Mouse (Mus musculus) midbrain, embryonic 15.5 days (tissue): ENCODE results near the gene Arhgap10. TPM values are rescaled to one million over a fixed set of nuclear protein-coding genes. Genes with fewer than 3 reads are reported as not detected.

Source experiments
- ATAC-seq: fragments of 200-750 bp; cut with Nextera tagmentation; replicated peaks from 2 replicates; pipeline ENCODE4 v1.8.0; 2017; ENCODE audit warnings: moderate TSS enrichment
- H3K27ac ChIP-seq: fragments of 300-500 bp; sonication (generic); 2 replicates; pipeline ENCODE4 v1.5.1; 2015; ENCODE audit warnings: mild to moderate bottlenecking, inconsistent platforms
- H3K27me3 ChIP-seq: fragments of 300-500 bp; sonication (generic); replicated peaks from 2 replicates; pipeline ENCODE4 v1.6.1; 2015; ENCODE audit warnings: inconsistent platforms
- H3K36me3 ChIP-seq: fragments of 300-500 bp; sonication (generic); replicated peaks from 2 replicates; pipeline ENCODE4 v1.6.1; 2015; ENCODE audit warnings: inconsistent platforms
- H3K4me1 ChIP-seq: fragments of 300-500 bp; sonication (generic); 2 replicates; pipeline ENCODE4 v1.6.1; 2015; ENCODE audit warnings: inconsistent platforms
- H3K4me2 ChIP-seq: fragments of 300-500 bp; sonication (generic); 2 replicates; pipeline ENCODE4 v1.6.1; 2015; ENCODE audit warnings: inconsistent platforms, mild to moderate bottlenecking, moderate library complexity
- H3K4me3 ChIP-seq: fragments of 300-500 bp; sonication (generic); 2 replicates; pipeline ENCODE4 v1.5.1; 2015; ENCODE audit warnings: mild to moderate bottlenecking, inconsistent platforms
- H3K9ac ChIP-seq: fragments of 300-500 bp; sonication (generic); 2 replicates; pipeline ENCODE4 v1.6.1; 2015; ENCODE audit warnings: mild to moderate bottlenecking, inconsistent platforms
- H3K9me3 ChIP-seq: fragments of 300-500 bp; sonication (generic); 2 replicates; pipeline ENCODE4 v1.6.1; 2016; ENCODE audit warnings: inconsistent platforms
- WGBS: fragments of 180-500 bp; shearing (Covaris S2); methylation state at CpG from one replicate; pipeline ENCODE4 v1.1.7; 2015; ENCODE audit warnings: mixed read lengths; 5-methylcytosine and 5-hydroxymethylcytosine counted together
- polyA plus RNA-seq: library from polyadenylated mRNA; unstranded; fragments of >200 nt; fragmentation: Nextera tagmentation; extraction: Ambion mirVana; gene quantifications from 2 replicates; pipeline ENCODE4 v1.2.1, GENCODE M21; 2015

Gene Arhgap10
- polyA plus RNA-seq, 1 experiment from 2014 or later: 3.3 TPM

DNA sequence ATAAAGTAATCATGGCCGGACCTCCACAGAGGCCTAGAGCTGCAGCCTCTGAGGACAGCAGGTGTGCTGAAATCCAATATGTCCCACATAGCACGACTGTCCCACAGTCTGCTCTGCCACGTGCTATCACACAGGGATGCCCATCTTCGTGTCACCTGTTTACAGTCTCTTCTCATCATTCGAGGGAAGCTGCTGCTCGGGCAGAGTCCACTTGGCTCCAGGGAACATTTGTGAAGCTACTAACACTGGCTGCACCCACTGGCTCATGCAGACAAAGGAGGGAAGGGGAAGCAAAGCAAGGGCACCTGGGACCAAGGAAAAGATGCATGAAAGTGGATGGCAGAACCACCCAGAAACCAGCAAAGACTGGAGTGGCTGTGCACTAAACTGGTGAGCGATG, 148.1 kb downstream of the Arhgap10 start:
- H3K36me3 ChIP-seq: no peaks in the 10 kb centered on the region
- H3K4me2 ChIP-seq: no peak overlapping the region
- no peaks in the 10 kb centered on the region for H3K4me1 ChIP-seq
- no peaks in the 10 kb centered on the region for H3K9me3 ChIP-seq
- no peak overlapping the region for H3K27ac ChIP-seq
- no peak overlapping the region for H3K9ac ChIP-seq
- ATAC-seq: no peak
- H3K4me3 ChIP-seq: no peak overlapping the region
- no peaks in the 10 kb centered on the region for H3K27me3 ChIP-seq
- 78% methylated on average over 7 of the region's 7 CpGs for WGBS

DNA sequence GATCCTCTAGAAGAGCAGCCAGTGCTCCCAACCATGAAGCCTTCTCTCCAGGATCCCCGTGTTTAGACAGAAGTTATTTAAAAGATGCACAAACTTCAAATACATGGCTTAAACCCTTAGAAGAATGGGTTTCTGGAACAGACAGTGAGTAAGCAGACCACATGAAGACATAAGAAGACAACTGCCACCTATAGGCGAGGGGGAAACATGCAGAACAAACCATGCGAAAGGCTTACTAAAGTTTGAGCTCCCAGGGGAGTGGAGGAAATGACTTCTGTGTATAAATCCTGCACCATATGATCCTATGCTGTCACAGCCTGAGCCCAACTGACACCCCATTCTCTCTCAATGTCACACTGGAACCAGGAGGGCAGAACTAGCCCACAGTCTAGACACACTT, 150.7 kb downstream of the Arhgap10 start:
- Histone ChIP-seq H3K4me3 (no peak overlapping the region), H3K9ac (no peak overlapping the region), H3K36me3 (no peaks in the 10 kb centered on the region), H3K27ac (no peak overlapping the region), H3K27me3 (no peaks in the 10 kb centered on the region), H3K9me3 (no peaks in the 10 kb centered on the region), H3K4me2 (no peak overlapping the region), H3K4me1 (no peaks in the 10 kb centered on the region)
- ATAC-seq: no peak
- 63% methylated on average over 3 of the region's 3 CpGs for WGBS

DNA sequence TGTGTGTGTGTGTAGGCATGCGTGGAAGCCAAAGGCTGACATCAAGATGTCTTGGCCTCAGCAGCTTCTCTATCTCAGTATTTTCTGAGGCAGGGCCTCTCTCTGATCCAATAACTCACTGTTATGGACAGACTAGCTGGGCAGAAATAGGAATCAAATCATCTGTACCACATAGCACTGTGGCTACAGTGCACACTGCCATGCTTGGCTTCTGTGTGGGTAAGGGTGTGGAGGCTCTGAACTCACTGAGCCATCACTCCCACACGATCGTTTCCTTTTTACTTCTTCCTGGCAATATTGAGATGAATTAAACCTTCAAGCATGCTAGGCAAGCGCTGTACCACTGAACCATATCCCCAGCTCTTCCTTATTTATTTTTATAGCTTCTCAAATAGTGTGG, 151.3 kb downstream of the Arhgap10 start:
- Histone ChIP-seq H3K27me3 (no peaks in the 10 kb centered on the region), H3K4me3 (no peak overlapping the region), H3K4me2 (no peak overlapping the region), H3K9ac (no peak overlapping the region), H3K27ac (no peak overlapping the region), H3K4me1 (no peaks in the 10 kb centered on the region), H3K36me3 (no peaks in the 10 kb centered on the region), H3K9me3 (no peaks in the 10 kb centered on the region)
- ATAC-seq: no peak
- 89% methylated on average over 4 of the region's 4 CpGs for WGBS

DNA sequence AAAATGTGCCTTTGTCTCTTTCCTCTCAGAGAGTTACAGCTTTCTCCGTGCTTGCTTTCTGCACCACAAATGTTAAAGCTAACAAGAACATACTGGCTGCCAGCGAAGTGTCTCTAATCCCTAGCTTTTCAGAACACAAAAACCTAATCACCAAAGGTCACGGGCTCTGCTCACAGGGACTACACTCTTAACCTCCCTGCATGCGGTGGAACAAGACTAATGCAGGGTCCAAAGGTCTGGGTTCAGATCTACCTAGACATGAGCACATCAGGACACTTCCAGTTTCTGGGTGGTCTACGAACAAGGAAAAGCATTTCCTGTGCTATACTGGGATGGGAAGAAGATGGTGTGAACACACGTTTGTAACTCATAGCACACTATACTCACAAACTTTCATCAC, 151.8 kb downstream of the Arhgap10 start:
- H3K36me3 ChIP-seq: no peaks in the 10 kb centered on the region
- WGBS: 34% methylated on average over 6 of the region's 6 CpGs
- no peak overlapping the region for H3K27ac ChIP-seq
- H3K9me3 ChIP-seq: no peaks in the 10 kb centered on the region
- no peak for ATAC-seq
- H3K4me3 ChIP-seq: no peak overlapping the region
- H3K4me2 ChIP-seq: no peak overlapping the region
- no peaks in the 10 kb centered on the region for H3K4me1 ChIP-seq
- no peak overlapping the region for H3K9ac ChIP-seq
- H3K27me3 ChIP-seq: no peaks in the 10 kb centered on the region

DNA sequence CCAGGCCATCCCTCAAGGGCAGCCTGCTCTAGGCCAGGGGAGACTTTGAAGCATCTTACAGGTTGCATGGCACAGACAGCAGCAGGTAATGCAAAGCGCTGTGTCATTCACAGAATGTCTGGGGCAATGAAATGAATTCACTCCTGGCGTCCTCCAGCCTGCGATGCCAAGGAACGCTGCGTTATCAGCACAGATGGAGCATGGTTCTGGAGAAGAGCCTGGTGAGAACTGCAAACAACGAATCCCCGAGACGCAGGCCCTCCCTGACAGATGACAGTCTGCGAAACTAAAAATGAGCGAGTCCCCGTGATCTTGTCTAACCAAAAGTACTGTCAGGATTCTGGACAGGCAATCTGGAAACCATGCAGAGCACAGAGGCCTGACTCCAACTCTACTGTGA, 153.3 kb downstream of the Arhgap10 start:
- ATAC-seq: no peak
- no peak overlapping the region for H3K9ac ChIP-seq
- H3K4me3 ChIP-seq: no peak overlapping the region
- WGBS: 93% methylated on average over 11 of the region's 11 CpGs
- no peaks in the 10 kb centered on the region for H3K27me3 ChIP-seq
- H3K4me2 ChIP-seq: no peak overlapping the region
- no peak overlapping the region for H3K27ac ChIP-seq
- H3K36me3 ChIP-seq: no peaks in the 10 kb centered on the region
- H3K9me3 ChIP-seq: no peaks in the 10 kb centered on the region
- no peaks in the 10 kb centered on the region for H3K4me1 ChIP-seq

- no peak for ATAC-seq
Measured at GRCm38 (mm10) chr8:77360853-77361252, 156.9 kb downstream of the Arhgap10 start.

DNA sequence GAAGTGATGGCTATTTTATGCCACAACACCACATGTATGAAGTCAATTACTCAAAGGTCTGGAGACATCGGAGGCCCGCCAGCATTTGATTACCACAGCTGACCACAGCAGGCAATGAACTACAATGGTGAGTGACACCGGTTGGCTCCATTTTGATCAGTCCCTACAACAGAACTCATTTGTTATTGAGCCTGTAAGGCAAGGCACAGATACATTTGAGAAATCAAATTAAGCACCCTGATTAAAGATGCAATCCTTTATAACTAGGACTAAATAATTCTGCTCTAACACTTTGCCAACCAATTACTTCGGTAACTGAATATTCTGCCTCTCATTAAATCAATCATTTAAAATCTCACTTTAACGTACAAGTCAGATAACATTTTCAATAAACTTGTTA, 157.3 kb downstream of the Arhgap10 start:
- Histone ChIP-seq H3K4me2 (no peak overlapping the region), H3K4me3 (no peak overlapping the region), H3K27me3 (no peaks in the 10 kb centered on the region), H3K9ac (no peak overlapping the region), H3K36me3 (no peaks in the 10 kb centered on the region), H3K9me3 (no peaks in the 10 kb centered on the region), H3K27ac (no peak overlapping the region), H3K4me1 (no peaks in the 10 kb centered on the region)
- ATAC-seq: no peak
- 75% methylated on average over 5 of the region's 5 CpGs for WGBS

More at GRCm38 (mm10) chr8:77360853-77361252, 156.9 kb downstream of the Arhgap10 start:
- H3K27ac ChIP-seq: no peak overlapping the region
- H3K36me3 ChIP-seq: no peaks in the 10 kb centered on the region
- H3K4me3 ChIP-seq: no peak overlapping the region
- no peaks in the 10 kb centered on the region for H3K27me3 ChIP-seq
- H3K4me2 ChIP-seq: no peak overlapping the region
- H3K4me1 ChIP-seq: no peaks in the 10 kb centered on the region
- no peaks in the 10 kb centered on the region for H3K9me3 ChIP-seq
- no peak overlapping the region for H3K9ac ChIP-seq
- WGBS: 71% methylated on average over 5 of the region's 5 CpGs

- no peak overlapping the region for H3K4me3 ChIP-seq
- WGBS: 72% methylated on average over 8 of the region's 8 CpGs
- no peaks in the 10 kb centered on the region for H3K9me3 ChIP-seq
Measured at GRCm38 (mm10) chr8:77357126-77357525, 160.6 kb downstream of the Arhgap10 start.

DNA sequence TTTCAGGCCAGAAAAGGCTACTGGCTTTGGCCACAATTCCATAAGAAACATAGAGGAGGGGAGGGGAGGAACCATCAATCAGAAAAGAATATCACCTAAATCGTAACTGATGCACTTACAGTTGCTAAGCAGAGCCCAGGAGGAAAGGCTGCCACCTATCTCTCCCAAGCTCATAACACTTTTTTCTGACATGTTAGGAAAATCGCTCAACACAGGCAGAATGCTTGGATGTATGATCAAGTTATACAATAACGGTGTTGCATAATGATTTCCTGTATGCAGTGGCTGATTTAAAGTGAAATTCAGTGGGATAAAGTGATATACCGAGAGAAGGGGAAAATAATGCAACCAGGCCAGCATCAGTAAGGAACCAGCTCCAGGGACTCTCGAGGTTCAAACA, 162.4 kb downstream of the Arhgap10 start:
- Histone ChIP-seq H3K4me3 (no peak overlapping the region), H3K36me3 (no peaks in the 10 kb centered on the region), H3K27me3 (no peaks in the 10 kb centered on the region), H3K4me2 (no peak overlapping the region), H3K27ac (no peak overlapping the region), H3K9me3 (no peaks in the 10 kb centered on the region), H3K9ac (no peak overlapping the region), H3K4me1 (no peaks in the 10 kb centered on the region)
- ATAC-seq: no peak
- WGBS: 90% methylated on average over 5 of the region's 5 CpGs

More at GRCm38 (mm10) chr8:77357126-77357525, 160.6 kb downstream of the Arhgap10 start:
- no peak for ATAC-seq
- no peak overlapping the region for H3K9ac ChIP-seq
- no peaks in the 10 kb centered on the region for H3K4me1 ChIP-seq
- no peak overlapping the region for H3K4me2 ChIP-seq
- no peak overlapping the region for H3K27ac ChIP-seq
- H3K27me3 ChIP-seq: no peaks in the 10 kb centered on the region
- H3K36me3 ChIP-seq: no peaks in the 10 kb centered on the region

GRCm38 (mm10) chr8:77354189-77354588, 163.6 kb downstream of the Arhgap10 start:
- no peak overlapping the region for H3K4me3 ChIP-seq
- ATAC-seq: no peak
- 83% methylated on average over 1 of the region's 1 CpGs for WGBS

GRCm38 (mm10) chr8:77351177-77351860, 166.4 kb downstream of the Arhgap10 start:
- no peaks in the 10 kb centered on the region for H3K27me3 ChIP-seq
- H3K4me3 ChIP-seq: no peak overlapping the region
- H3K27ac ChIP-seq: no peak overlapping the region
- no peaks in the 10 kb centered on the region for H3K9me3 ChIP-seq
- WGBS: 83% methylated on average over 9 of the region's 9 CpGs
- H3K9ac ChIP-seq: no peak overlapping the region
- ATAC-seq: no peak
- H3K36me3 ChIP-seq: no peaks in the 10 kb centered on the region
- no peaks in the 10 kb centered on the region for H3K4me1 ChIP-seq
- H3K4me2 ChIP-seq: no peak overlapping the region

More at GRCm38 (mm10) chr8:77354189-77354588, 163.6 kb downstream of the Arhgap10 start:
- Histone ChIP-seq H3K4me1 (no peaks in the 10 kb centered on the region), H3K27ac (no peak overlapping the region), H3K4me2 (no peak overlapping the region), H3K9ac (no peak overlapping the region), H3K27me3 (no peaks in the 10 kb centered on the region), H3K36me3 (no peaks in the 10 kb centered on the region), H3K9me3 (no peaks in the 10 kb centered on the region)

DNA sequence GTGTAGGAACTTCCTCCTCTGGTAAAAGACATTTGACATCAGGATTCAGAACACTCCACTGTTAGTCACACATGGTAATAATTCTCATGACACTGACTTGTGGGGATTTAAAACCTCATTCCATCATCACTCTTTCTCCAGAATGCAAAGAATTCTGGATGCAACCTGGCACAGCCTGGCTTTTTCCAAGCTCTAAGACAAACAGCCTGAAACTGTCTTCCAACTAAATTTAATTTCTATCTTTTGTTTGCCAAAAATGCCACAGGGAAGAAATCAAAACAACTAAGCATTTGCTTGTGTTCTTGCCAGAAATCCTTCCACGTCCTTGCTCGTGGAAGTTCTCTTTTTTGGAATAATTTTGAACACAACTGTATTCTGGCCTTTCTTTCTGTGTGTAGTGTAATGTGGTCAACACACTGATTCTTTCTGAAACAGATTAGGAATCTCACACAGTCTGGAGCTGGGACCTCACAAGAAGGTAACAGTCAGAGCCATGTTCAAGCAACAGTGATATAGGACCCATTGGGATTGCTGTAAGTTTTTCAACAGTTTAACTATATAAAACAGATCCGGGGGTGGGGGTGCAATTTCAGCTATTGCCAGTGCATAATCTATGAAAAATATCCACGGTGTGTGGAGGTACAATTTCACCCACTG, 167.5 kb downstream of the Arhgap10 start:
- Histone ChIP-seq H3K27ac (no peak overlapping the region), H3K4me3 (no peak overlapping the region), H3K4me2 (no peak overlapping the region), H3K9ac (no peak overlapping the region), H3K36me3 (no peaks in the 10 kb centered on the region), H3K4me1 (no peaks in the 10 kb centered on the region), H3K27me3 (no peaks in the 10 kb centered on the region), H3K9me3 (no peaks in the 10 kb centered on the region)
- WGBS: 83% methylated on average over 4 of the region's 4 CpGs
- no peak for ATAC-seq

DNA sequence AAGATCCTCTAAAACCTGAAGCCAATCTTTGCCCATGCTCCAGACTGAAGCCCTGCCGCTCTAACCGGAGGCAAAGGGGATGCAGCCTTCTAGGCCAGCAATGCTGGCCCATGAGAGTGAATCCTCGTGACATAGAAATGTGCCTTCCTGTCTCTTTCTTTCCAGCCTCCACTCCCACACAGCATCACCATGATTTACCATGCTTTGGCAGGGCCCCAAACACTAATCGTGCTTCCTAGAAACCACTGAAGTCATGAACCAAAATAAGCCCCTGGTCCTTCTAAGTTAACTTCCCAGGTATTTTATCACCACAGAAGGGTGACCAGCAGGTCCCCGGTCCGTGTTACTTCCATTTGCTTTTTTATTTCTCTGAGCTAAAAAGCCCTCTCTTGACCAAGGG, 173.8 kb downstream of the Arhgap10 start:
- ATAC-seq: no peak

More for the DNA sequence above, 173.8 kb downstream of the Arhgap10 start:
- no peak overlapping the region for H3K4me2 ChIP-seq
- H3K9ac ChIP-seq: no peak overlapping the region
- 92% methylated on average over 6 of the region's 6 CpGs for WGBS
- no peaks in the 10 kb centered on the region for H3K27me3 ChIP-seq
- H3K27ac ChIP-seq: no peak overlapping the region
- H3K4me1 ChIP-seq: no peaks in the 10 kb centered on the region
- no peak overlapping the region for H3K4me3 ChIP-seq
- no peaks in the 10 kb centered on the region for H3K36me3 ChIP-seq
- H3K9me3 ChIP-seq: no peaks in the 10 kb centered on the region
